Mouse (Mus musculus) G1E (cell line): Measurements from ENCODE around the gene Ankzf1.

Experiments used
- CTCF ChIP-seq: IDR thresholded peaks from 2 replicates; pipeline ENCODE4 v1.5.1; 2012; ENCODE audit warnings: low read depth, low read length, inconsistent platforms, mixed read lengths
- GATA1 ChIP-seq: IDR thresholded peaks from 2 replicates; pipeline ENCODE4 v1.6.1; 2012; ENCODE audit warnings: borderline replicate concordance, low read length, inconsistent platforms, mixed read lengths

- no peak for TF ChIP-seq GATA1
- TF ChIP-seq CTCF = no peak
Measured at GRCm38 (mm10) chr1:75159540-75160255, 32.3 kb upstream of the Ankzf1 start.
